Mouse (Mus musculus) liver, postnatal 0 days (tissue): ENCODE data around the gene Slc41a1. TPM values are rescaled to one million over a fixed set of nuclear protein-coding genes. Genes with fewer than 3 reads are reported as not detected.

Experiments
- ATAC-seq: fragments of 200-750 bp; cut with Nextera tagmentation; 2 replicates; pipeline ENCODE4 v1.8.0; 2017; ENCODE audit warnings: mild to moderate bottlenecking, moderate library complexity
- DNase-seq: peaks from one replicate; pipeline ENCODE4 v3.0.0-alpha.2; 2016
- H3K27ac ChIP-seq: fragments of 300-500 bp; sonication (generic); 2 replicates; pipeline ENCODE4 v1.5.1; 2014; ENCODE audit warnings: antibody characterized with exemption, moderate library complexity, mild to moderate bottlenecking, low read depth
- H3K27me3 ChIP-seq: fragments of 300-500 bp; sonication (generic); 2 replicates; pipeline ENCODE4 v1.6.1; 2014; ENCODE audit warnings: low read length, control low read depth, mixed read lengths; ENCODE audit not compliant: insufficient read depth
- H3K36me3 ChIP-seq: fragments of 300-500 bp; sonication (generic); replicated peaks from 2 replicates; pipeline ENCODE4 v1.6.1; 2014; ENCODE audit warnings: mild to moderate bottlenecking, control low read depth, low read length, moderate library complexity, mixed read lengths; ENCODE audit not compliant: insufficient read depth
- H3K4me1 ChIP-seq: fragments of 300-500 bp; sonication (generic); 2 replicates; pipeline ENCODE4 v1.6.1; 2014; ENCODE audit warnings: antibody characterized with exemption, mild to moderate bottlenecking, control low read depth; ENCODE audit not compliant: insufficient read depth
- H3K4me2 ChIP-seq: fragments of 300-500 bp; sonication (generic); 2 replicates; pipeline ENCODE4 v1.6.1; 2014; ENCODE audit warnings: low read depth, mild to moderate bottlenecking, low read length, moderate library complexity, mixed read lengths
- H3K4me3 ChIP-seq: fragments of 300-500 bp; sonication (generic); 2 replicates; pipeline ENCODE4 v1.5.1; 2014; ENCODE audit warnings: low read depth, low read length
- H3K9ac ChIP-seq: fragments of 300-500 bp; sonication (generic); replicated peaks from 2 replicates; pipeline ENCODE4 v1.6.1; 2014; ENCODE audit warnings: mild to moderate bottlenecking, moderate library complexity
- H3K9me3 ChIP-seq: fragments of 300-500 bp; sonication (generic); 2 replicates; pipeline ENCODE4 v1.6.1; 2016; ENCODE audit warnings: mild to moderate bottlenecking, control low read depth, low read length, mixed read lengths
- CTCF ChIP-seq: sonication (generic); IDR thresholded peaks from 2 replicates; pipeline ENCODE4 v1.5.1; 2016; ENCODE audit warnings: antibody characterized with exemption, low read depth
- EP300 ChIP-seq: IDR thresholded peaks from 2 replicates; pipeline ENCODE4 v1.6.1; 2016; ENCODE audit warnings: antibody characterized with exemption, low read depth, mild to moderate bottlenecking
- WGBS: fragments of 180-500 bp; shearing (Covaris S2); extraction: QIAGEN DNeasy Blood & Tissue Kit; methylation state at CpG from one replicate; pipeline ENCODE4 v1.1.7; 2014; ENCODE audit not compliant: insufficient replicate concordance; 5-methylcytosine and 5-hydroxymethylcytosine counted together
- polyA plus RNA-seq: library from polyadenylated mRNA; unstranded; fragments of >200 nt; fragmentation: Nextera tagmentation; extraction: Ambion mirVana; gene quantifications from 2 replicates; pipeline ENCODE4 v1.2.1, GENCODE M21; 2015

Gene Slc41a1
- polyA plus RNA-seq, 1 experiment from 2014 or later: 0.81 TPM

DNA sequence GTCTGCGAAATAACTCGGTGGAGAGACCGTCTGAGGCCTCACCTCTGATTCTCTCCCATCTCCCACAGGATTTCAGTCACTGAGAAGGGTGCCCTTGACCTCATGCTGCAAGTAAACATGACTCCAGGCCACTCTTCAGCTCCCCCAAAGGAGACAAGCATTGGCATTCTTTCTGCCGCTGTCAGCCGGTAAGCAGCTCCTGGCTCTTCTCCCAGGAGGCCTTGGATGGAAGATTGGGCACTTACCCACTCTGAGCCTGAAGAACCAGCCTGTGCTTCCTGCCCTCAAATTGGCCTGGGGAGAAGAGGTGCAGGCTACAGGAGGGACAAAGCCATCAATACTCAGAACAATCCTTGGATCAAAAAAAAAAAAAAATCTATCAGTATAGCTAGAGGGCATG is 24.6 kb upstream of the Slc41a1 start:
- 72% methylated on average over 5 of the region's 5 CpGs for WGBS

DNA sequence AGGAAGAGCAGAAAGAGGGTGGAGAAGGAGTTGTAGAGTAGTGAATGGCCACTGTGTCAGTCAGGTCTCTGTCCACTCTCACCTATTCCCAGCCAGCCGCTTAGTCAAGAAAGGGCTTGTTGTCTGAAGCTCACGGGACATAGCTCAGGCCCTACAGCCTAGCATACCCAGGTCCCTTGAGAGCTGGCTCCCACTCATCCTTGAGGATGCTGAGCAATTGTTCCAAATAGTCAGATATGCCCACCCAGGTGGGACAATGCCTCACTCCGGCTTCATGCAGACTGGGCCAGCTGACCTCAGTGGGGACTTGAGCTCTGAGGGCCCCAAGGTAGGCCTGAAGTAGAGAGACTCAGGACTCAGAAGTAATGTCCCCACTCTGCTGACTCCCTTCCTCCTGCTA is 23.1 kb upstream of the Slc41a1 start:
- Histone ChIP-seq H3K4me1 (no peaks in the 10 kb centered on the region), H3K27ac (no peak overlapping the region), H3K27me3 (no peaks in the 10 kb centered on the region), H3K9ac (no peak overlapping the region), H3K36me3 (no peaks in the 10 kb centered on the region), H3K9me3 (no peaks in the 10 kb centered on the region), H3K4me3 (no peak overlapping the region), H3K4me2 (no peak overlapping the region)
- ATAC-seq: no peak
- 87% methylated on average over 3 of the region's 3 CpGs for WGBS
- no peak for TF ChIP-seq EP300
- no peak for TF ChIP-seq CTCF
- DNase-seq: no peak

More for the DNA sequence above, 24.6 kb upstream of the Slc41a1 start:
- 0 out of 2 replicates have a peak, but pooled peaks cover 4% of the 10 kb centered on the region for H3K27me3 ChIP-seq
- H3K4me1 ChIP-seq: peaks cover 3% of the 10 kb centered on the region; the same call in 1 of the 2 replicates
- no peak overlapping the region for H3K27ac ChIP-seq
- no peak overlapping the region for H3K4me3 ChIP-seq
- H3K9ac ChIP-seq: no peak overlapping the region
- H3K4me2 ChIP-seq: no peak overlapping the region
- no peak for DNase-seq
- H3K9me3 ChIP-seq: no peaks in the 10 kb centered on the region
- ATAC-seq: no peak
- no peaks in the 10 kb centered on the region for H3K36me3 ChIP-seq
- TF ChIP-seq CTCF: no peak
- no peak for TF ChIP-seq EP300

DNA sequence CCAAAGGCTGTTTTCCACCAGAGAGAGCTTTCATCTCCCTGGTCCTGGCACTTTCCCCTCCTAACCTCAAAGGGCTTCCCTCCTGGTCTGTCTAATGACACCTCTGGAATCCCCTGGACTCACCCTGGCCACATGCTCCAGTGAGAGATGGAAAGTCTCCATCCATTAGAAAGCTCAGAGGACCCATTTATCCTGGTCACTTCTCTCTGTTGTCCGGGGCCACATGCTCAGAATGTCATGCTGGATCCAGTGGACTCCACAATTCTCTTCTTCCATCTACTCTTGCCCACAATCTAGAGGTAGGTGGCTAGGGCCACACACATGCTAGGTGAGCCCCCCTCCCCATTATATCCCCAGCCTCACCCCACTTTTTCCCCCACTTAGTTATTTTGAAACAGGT is 18.3 kb upstream of the Slc41a1 start:
- WGBS: 68% methylated on average over 1 of the region's 1 CpGs

DNA sequence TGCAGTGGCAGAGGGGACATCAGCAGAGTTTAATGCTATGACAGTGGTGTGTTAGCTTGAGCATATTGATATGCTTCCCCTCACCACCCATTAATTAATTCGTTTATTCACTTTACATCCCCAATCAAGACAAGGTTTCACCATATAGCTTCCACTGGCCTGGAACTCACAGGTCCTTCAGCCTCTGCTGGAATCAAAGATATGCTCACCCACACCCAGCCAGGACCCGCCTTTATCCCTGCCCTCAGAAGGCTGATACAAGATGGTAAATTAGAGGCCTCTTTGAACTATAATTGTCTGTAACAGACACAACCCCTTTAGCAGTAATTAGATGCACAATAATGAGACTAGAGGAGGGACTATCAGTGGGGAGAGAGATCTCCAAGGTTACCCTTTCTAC is 17.6 kb upstream of the Slc41a1 start:
- Histone ChIP-seq H3K4me3 (no peak overlapping the region), H3K27me3 (no peaks in the 10 kb centered on the region), H3K9ac (no peak overlapping the region), H3K4me1 (no peaks in the 10 kb centered on the region), H3K27ac (no peak overlapping the region), H3K36me3 (0 out of 2 replicates have a peak, but pooled peaks cover 2% of the 10 kb centered on the region), H3K9me3 (no peaks in the 10 kb centered on the region), H3K4me2 (no peak overlapping the region)
- no peak for ATAC-seq
- DNase-seq: no peak
- TF ChIP-seq EP300 (no peak), CTCF (no peak)
- WGBS: 58% methylated on average over 2 of the region's 2 CpGs

More for the DNA sequence above, 18.3 kb upstream of the Slc41a1 start:
- TF ChIP-seq CTCF (no peak), EP300 (no peak)
- Histone ChIP-seq H3K4me3 (no peak overlapping the region), H3K4me1 (no peaks in the 10 kb centered on the region), H3K27ac (no peak overlapping the region), H3K9ac (no peak overlapping the region), H3K36me3 (0 out of 2 replicates have a peak, but pooled peaks cover 2% of the 10 kb centered on the region), H3K4me2 (no peak overlapping the region), H3K9me3 (no peaks in the 10 kb centered on the region), H3K27me3 (no peaks in the 10 kb centered on the region)
- ATAC-seq (no peak), DNase-seq (peak; percentile 2)

DNA sequence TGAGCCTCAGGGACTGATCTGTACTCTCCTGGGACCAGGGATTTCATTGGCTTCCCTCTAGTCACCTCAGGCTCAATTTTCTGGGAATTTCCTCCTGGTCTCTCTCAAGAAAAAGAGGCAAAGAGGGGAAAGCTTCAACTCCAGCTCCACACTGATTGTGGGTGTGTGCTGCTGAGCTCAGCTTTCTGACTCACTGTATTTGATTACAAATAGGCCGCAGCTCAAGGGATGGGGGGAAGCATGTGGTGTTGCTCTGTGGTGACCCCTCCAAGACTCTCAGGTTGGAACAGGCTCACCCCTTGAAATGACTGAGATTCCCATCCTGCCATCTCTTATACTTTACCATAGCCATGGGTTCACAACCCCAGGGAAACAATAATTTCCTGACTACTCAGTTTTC is 15.9 kb upstream of the Slc41a1 start:
- Histone ChIP-seq H3K27ac (no peak overlapping the region), H3K4me1 (no peaks in the 10 kb centered on the region), H3K36me3 (0 out of 2 replicates have a peak, but pooled peaks cover 3% of the 10 kb centered on the region), H3K4me2 (no peak overlapping the region), H3K9me3 (no peaks in the 10 kb centered on the region), H3K4me3 (no peak overlapping the region), H3K27me3 (no peaks in the 10 kb centered on the region), H3K9ac (no peak overlapping the region)
- DNase-seq: no peak
- 77% methylated on average over 1 of the region's 1 CpGs for WGBS
- no peak for ATAC-seq
- no peak for TF ChIP-seq EP300
- TF ChIP-seq CTCF: no peak

DNA sequence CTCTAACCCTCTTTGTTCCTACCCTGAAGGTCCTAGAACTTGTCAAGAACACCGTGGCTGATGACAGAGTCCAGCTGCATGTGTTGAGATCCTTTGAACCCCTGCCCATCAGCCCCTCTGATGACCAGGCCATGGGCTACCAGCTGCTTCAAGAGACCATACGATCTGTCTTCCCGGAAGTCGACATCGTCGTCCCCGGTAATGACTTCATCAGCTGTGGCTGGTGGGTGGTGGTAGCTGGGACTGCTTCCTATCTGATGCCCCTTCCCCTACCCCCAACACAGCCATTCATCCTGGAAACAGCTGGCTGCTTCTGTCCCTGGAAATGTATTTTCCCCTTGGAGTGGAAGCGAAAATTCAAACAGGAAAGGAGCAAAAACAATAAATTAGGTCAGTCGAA is 15.3 kb upstream of the Slc41a1 start:
- ATAC-seq: no peak
- Histone ChIP-seq H3K9ac (no peak overlapping the region), H3K27me3 (no peaks in the 10 kb centered on the region), H3K4me2 (no peak overlapping the region), H3K4me3 (no peak overlapping the region), H3K9me3 (no peaks in the 10 kb centered on the region), H3K27ac (no peak overlapping the region), H3K4me1 (no peaks in the 10 kb centered on the region), H3K36me3 (0 out of 2 replicates have a peak, but pooled peaks cover 6% of the 10 kb centered on the region)
- 53% methylated on average over 9 of the region's 9 CpGs for WGBS
- DNase-seq: no peak
- TF ChIP-seq CTCF (no peak), EP300 (no peak)
